Mouse (Mus musculus): ENCODE data around the gene Osm. TPM values are rescaled to one million over a fixed set of nuclear protein-coding genes. Genes with fewer than 3 reads are reported as not detected.

Osm gene
- total RNA-seq, 2 experiments from 2014 or later = not detected

DNA sequence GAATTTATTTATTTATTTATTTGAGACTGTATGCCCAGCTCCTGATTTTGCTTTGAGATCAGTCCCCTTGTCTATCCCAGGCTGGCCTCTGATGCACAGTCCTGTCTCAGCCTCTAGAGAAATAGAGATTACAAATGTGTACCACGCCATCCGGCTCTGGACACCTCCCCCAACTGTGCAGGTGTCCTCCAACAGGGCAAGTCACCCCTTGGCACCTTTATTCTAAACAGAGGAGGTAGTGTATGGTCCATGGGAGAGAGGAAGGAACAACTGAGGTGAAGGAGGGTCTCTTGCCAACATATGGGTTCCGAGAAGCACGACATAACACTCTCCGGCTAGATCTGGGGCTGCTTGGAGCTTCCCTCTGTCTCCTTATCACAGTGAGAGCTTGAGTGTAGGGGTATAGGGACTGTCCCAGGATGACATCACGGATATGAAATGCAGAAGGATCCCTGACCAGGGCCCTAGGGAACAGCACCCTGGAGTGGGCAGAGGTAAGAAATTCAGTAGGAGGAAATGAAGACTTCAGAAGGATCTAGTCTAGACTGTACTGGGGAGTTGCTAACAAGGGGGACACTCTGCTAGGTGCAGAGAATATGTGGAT lies 1.1 kb upstream of the Osm start:
- intact Hi-C loops (cut with DNase I) = no loop called here

DNA sequence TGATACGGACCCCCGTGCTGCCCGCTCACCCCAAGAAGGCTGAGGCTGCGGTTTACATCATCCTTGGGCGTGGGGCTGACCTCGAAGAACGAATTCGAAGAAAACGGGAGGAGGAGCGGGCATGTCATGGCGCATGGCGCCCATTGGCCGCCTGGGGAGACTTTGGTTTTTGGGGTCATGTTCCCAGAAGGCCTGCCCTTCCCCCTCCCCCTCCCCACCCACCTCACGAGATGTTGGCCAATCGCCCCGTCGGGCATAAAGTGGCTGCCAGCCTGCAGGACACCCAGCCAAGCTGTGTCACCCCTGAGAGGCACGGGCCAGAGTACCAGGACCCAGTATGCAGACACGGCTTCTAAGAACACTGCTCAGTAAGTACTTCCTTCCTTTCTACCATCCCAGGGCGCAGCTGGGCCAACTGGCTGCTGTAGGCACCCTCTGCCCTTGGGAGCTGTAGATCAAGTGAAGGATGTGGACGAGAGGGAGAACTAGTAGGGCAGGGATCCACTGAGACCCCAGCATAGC lies 387 bp downstream of the Osm start:
- intact Hi-C loops (cut with DNase I) = no loop called here
- no peak for DNase-seq (ENCODE audit: low spot score)

More for the DNA sequence above, 1.1 kb upstream of the Osm start:
- no peak for DNase-seq (ENCODE audit: low spot score)

DNA sequence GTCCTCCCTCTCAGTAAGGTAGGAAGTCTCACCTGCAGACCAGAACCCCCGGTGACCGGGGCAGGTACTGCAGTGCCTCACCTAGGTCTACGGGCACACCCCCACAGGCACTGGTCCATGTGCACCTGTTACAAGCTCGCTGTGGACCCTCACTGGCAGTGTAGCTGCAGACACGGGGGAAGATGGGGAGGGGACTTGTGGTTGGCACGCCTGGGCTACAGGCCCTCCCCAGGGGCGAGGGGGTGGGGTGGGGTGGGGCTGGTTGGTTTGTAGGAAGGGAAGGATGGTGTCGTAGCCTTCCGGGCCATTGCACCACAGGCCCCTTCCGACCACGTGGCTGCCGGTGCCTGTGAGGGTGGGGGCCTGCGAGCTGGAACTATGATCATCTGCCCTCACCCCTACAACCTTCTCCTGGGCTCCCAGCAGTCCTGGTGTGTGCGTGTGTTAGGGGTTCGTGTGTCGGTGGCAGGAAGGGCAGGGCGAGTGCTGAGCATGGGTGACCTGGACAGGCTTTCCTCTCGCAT lies 1.2 kb downstream of the Osm start:
- no peak for DNase-seq (ENCODE audit: low spot score)
- intact Hi-C loops (cut with DNase I) = no loop called here

DNA sequence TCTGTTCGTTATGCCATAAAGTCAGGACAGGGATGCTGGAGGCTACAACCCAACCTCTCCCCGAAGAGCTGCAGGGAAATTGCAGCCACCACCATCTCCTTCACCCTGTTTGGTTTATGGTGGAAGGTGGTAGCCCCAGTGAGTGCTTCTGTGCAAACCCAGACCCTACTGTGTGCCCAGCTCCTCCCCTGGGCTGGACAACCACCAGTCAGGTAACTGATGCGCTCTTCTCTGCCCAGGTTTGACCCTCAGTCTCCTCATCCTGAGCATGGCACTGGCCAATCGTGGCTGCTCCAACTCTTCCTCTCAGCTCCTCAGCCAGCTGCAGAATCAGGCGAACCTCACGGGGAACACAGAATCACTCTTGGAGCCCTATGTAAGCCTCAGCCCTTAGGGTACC lies 1.9 kb downstream of the Osm start:
- DNase-seq (ENCODE audit: low spot score) = no peak
- intact Hi-C loops (cut with DNase I) = no loop called here

DNA sequence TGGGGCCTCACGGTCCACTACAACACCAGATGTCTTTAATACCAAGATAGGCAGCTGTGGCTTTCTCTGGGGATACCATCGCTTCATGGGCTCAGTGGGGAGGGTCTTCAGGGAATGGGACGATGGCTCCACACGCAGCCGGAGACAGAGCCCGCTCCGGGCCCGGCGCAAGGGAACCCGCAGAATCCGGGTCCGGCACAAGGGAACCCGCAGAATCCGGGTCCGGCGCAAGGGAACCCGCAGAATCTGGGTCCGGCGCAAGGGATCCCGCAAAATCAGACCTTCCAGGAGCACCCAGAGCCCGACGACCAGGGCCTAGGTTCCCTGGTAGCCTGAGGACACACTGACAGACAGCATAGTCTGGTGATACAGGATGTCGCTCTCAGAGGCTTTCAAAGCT lies 3.5 kb downstream of the Osm start:
- intact Hi-C loops (cut with DNase I) = no loop called here
- DNase-seq (ENCODE audit: low spot score) = no peak

DNA sequence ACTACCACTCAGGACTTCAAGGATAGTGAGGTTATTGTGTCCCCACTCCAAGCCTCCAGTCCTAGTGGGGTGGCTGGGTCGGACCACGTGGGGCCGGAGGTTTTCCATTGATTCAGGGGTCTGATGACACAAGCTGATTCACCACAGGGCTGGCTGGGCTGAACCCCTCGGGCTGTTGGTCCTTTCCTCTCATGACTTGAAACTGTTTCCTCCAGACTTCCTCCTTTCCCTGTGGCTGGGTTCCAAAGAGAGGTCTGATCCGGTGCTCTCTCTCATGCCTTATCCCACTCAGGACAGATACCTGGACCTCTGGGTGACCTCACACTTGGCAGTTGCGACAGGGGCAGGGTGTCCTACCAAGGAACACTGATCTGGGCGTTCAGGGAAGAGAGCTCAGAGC lies 3.9 kb downstream of the Osm start:
- DNase-seq (ENCODE audit: low spot score) = no peak
- intact Hi-C loops (cut with DNase I) = no loop called here

DNA sequence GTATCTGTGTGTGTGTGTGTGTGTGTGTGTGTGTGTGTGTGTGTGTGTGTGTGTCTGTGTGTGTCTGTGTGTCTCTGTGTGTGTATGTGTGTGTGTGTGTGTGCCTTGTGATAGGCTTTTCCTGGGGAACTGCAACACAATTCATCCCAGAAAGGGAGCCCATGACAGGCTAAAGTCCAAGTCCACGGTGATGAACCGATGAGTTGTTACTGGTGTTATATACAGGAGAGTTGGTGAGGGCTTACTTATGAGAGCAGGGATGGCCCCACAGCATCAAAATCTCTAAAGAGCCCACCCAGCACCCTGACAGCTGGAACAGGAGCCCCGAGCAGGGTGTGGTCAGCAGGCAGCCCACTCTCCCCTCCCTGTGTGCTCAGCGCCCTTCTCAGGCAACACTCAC lies 5.0 kb downstream of the Osm start:
- DNase-seq (ENCODE audit: low spot score) = no peak
- intact Hi-C loops (cut with DNase I) = no loop called here

DNA sequence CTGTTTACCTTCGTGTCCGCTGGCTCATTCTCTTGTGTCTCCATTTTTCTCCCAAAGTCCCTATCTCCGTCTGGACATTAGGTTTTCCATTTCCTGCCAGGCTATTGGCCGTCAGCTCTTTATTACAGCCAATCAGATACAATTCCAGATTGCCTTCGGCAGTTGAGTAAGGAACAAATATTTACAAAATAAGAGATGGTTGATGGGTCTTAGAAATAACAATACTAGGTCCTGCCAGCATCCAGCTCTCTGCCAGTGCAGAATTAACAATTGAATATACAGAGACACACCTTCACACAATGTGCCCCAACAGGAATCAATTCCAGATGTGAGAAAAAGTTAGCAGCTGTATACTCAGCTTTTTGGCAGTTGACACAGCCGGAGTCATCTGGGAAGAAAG lies 9.9 kb downstream of the Osm start:
- no peak for DNase-seq (ENCODE audit: low spot score)
- intact Hi-C loops (cut with DNase I) = no loop called here

DNA sequence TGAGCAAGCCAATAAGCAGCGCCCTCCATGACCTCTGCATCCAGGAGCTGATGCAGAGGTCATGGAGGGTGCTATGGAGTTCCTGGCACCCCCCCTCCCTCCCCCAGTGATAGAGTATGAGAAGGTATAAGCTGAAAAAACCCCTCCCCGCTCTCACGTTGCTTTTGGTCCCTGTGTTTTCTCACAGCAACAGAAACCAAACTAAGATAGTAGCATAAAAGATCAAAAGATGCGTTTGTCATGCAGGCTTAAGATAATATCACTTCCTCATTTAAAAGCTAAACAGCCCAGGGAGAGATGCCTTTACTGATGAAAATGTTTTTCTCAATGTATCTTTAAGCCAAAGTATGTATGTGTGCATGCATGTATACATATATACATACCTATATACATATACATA lies 10.4 kb downstream of the Osm start:
- intact Hi-C loops (cut with DNase I) = no loop called here
- no peak for DNase-seq (ENCODE audit: low spot score)

DNA sequence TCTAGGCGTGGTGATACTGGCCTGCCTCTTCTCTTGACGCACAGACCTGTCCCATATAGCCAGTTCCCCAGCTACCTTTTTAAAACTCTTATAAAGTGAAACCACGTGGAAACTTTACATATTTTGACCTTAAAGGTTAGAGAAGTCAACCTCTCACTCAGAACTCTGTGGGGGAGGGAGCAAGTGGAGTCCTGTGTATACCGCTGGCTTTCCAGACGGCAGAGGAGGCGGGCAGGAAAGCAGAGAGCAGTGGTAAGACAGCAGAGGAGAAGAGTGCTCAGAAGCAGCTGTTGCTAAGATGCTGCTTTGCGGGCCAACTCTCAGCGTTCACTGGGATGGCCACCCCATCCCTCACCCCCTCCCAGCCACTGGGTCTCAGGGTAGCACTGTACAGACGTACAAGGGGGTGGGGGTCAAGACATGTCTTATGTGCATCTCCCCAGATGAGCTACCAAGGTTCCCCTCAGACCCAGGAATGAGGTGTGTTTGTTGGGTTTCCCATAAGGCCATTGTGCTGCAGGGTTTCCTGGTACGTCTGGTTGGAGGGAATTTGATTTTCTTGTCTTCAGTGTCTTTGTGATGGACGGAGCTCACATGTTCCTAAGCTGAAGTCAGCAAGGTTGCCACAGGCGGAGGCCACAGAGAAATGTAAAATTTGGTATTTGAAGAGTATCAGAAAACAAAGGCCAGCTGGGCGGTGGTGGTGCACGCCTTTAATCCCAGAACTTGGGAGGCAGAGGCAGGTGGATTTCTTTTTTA lies 11.2 kb downstream of the Osm start:
- intact Hi-C loops (cut with DNase I) = no loop called here
- DNase-seq (ENCODE audit: low spot score) = no peak

DNA sequence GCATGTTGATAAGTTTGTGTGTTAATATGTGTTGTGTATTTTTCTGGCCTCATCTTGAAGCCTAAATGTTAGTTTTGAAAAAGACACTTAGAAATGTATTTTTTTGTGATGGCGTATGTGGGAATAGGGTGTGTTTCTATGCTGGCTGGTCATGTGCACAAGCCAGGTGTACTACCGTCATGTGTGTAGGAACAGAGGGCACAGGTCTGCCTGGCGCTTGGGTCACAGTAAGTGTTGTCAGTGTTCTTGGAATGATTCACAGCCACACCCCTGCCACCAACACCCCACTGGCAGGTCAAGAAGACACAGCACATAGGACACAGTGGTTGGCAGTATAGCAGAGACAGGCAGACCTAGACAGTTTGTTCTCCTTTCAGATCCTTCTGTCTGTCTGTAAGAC lies 12.9 kb downstream of the Osm start:
- intact Hi-C loops (cut with DNase I) = no loop called here

DNA sequence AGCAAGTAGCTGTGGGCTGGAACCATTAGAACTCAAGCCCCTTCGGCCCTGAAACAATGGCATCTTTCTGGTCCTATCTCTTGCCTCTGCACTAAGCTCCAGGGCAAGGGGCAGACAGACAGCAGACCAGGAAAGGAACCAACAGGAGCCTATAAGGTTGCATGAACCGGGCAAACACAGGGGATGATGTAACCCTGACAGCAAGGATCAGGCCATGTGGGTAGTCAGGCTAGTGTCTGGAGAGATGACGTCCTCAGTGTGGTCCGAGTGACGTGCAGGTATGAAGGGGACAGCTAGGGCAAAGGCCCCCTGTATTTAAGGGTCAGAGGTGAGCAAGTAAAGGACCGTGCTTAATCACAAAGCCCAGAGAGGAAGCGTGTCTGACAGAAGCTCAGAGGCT lies 14.1 kb downstream of the Osm start:
- no peak for DNase-seq (ENCODE audit: low spot score)
- intact Hi-C loops (cut with DNase I) = no loop called here

More for the DNA sequence above, 12.9 kb downstream of the Osm start:
- no peak for DNase-seq (ENCODE audit: low spot score)

DNA sequence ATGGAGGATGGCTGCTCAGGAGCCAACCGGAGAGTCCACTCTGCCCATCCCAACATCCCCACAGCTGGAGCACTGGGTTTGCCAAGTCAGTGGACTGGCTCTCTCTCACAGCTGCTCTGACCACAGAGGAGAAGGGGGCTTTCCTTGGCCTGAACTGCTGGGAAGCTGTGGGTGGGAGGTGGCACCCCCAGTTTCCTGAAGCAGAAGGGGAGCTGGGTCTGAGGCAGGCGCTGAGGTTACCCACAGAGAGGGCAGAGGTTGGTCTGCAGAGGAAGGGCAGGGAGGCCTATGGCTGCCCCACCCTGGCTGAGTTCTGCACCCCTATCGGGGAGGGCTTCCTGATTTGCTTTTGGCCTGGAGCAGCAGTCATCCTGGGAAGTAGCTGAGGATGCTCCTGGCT lies 15.2 kb downstream of the Osm start:
- intact Hi-C loops (cut with DNase I) = no loop called here
- no peak for DNase-seq (ENCODE audit: low spot score)

DNA sequence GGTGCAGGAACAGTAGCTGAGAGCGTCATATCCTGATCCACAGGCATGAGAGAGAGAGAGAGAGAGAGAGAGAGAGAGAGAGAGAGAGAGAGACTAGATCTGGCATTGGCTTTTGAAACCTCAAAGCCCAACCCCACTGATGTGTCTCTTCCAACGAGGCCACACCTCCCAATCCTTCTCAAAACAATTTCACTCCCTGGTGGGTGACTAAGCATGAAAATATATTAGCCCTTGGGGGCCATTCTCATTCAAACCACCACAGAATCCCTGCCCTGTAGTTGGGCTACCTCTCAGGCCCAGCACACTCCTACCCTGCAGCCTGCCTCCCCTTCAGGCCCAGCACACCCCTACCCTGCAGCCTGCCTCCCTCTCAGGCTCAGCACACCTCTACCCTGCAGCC lies 16.7 kb downstream of the Osm start:
- DNase-seq (ENCODE audit: low spot score) = no peak
- intact Hi-C loops (cut with DNase I) = no loop called here

DNA sequence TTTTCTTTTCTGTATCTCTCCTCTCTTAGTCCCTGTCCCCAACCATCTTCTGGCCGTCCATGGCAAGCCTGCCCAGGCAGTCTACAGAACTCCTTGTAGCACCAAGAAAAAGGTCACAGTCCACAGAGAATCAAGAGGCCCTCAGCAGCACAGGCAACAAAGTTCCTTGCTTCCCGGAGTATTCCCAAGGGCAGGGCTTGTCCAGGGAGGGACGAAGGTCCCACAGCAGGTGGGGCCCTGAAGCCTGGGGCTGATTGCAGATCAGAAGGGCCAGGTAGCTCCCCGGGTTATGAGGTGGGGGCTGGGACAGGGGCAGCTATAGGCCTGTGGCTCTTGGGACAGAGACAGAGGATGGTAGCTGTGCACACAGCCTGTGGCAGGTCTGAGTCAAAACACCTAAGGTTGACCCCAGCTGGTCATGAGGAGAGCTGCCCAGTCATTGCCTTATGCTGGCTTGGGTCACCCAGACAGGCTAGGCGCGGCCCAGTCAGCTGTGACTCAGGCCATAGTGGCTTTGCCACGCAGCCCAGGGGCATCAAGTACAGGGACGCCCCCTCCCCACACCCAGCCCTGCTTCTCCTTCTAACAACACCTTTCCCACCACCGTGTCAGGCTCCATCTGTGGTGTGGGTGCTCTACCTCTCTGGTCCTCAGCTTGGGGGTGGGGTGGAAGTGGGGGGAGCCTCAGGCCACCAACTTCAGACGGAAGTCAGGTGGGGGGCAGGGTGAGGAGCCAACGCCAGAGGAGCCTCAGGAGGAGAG lies 20.8 kb downstream of the Osm start, which contains the start of gene Lif:
Gene Lif (plus strand): TSS at position 712 of the 762 bp plus-strand sequence.
- intact Hi-C loops (cut with DNase I) = loop anchor here (5.0 kb wide), 1 partner anchor 70 kb away; no protein-coding TSS in a partner anchor
- no peak for DNase-seq (ENCODE audit: low spot score)

DNA sequence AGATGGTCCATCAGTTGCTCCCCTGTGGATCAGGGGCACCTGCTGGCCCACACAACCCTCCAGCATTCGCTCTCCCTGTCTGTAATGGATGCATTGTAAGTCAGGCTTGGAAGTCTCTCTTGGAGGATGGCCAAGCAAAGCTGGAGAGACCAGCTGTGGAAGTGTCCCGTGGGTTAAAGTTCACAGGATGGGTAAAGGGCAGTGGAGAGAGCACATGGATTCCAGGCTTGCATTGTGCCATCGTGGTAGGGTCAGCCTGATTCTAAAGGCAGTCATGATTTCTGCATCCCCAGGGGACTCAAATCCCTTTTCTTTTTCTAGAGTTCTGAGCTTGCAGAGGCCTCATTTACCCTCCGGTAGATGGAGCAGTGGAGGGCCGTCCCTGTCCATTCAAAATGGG lies 21.5 kb downstream of the Osm start:
- intact Hi-C loops (cut with DNase I) = loop anchor here (1.0 to 5.0 kb wide), 3 partner anchors 70 to 165 kb away; partner anchors contain the start of gene Rnf215
- no peak for DNase-seq (ENCODE audit: low spot score)

DNA sequence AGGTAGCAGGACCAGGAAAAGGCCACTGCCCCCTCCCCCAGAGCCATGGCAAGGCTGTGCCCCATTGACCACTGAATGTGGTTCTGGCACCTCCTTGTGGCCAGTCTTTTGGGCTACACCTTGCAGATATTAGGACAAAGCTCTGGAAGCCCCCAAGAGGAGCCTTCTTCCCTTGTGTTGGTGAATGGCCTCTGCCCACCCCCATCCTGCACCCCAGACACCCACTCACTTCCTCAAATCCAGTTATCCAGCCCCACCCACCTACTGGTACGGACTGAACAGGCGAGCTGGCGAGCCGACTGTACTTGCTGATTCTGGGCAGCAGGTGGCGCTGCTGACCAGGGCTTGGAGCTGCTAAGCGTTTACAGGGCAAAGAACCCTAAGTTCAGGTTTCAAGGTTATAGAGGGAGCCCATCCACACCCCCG lies 22.4 kb downstream of the Osm start:
- DNase-seq (ENCODE audit: low spot score) = peak; percentile 62
- intact Hi-C loops (cut with DNase I) = loop anchor here (1.0 to 5.0 kb wide), 4 partner anchors 38 to 164 kb away; partner anchors contain the start of gene Rnf215

DNA sequence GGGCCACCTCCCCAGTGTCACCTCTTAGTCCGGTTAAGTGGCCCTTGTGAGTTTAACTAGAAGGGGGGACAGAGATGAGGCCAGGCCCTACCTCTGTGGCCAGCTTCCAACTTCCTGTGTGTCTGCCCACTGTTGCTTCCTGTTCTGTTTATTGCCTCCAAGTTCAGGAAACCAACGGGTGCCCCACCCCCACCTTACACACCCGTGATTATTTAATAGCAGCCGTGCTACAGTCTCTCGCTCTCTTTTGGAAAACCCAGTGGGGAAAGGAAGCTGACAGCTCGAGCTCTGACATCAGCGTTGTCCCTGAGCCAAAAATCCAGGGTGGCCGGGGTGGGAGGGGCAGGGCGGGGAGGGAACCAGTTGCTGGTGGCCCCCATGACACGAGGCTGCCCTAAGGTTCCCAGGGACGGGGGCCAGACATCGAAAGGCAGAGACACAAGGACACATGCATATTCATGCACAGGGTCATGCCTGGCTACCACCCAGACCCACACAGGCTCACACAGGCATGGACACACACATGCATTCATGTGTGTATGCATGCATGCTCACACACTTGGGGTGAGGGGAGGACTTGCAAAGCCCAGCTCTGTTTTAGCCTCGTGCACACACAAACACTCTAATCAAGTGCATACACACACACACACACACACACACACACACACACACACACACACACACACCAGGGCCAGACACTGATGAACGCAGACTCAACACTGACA lies 24.4 kb downstream of the Osm start:
- intact Hi-C loops (cut with DNase I) = no loop called here
- DNase-seq (ENCODE audit: low spot score) = no peak

DNA sequence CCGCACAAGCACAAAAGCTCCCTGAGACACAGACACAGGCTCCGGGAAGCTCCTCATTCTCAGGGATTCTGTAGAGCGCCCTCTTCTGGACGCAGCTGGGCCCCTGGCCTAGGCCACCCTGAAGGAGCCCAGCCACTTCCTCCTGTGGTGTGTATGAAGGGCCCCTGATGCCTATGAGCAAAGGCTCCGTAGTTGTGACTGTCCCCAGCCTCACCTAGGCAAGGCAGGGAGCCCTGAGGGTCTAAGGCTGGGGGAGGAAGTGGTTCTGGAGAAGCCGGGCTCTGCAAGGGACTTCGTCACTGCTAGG lies 24.9 kb downstream of the Osm start:
- intact Hi-C loops (cut with DNase I) = no loop called here
- DNase-seq (ENCODE audit: low spot score) = no peak

DNA sequence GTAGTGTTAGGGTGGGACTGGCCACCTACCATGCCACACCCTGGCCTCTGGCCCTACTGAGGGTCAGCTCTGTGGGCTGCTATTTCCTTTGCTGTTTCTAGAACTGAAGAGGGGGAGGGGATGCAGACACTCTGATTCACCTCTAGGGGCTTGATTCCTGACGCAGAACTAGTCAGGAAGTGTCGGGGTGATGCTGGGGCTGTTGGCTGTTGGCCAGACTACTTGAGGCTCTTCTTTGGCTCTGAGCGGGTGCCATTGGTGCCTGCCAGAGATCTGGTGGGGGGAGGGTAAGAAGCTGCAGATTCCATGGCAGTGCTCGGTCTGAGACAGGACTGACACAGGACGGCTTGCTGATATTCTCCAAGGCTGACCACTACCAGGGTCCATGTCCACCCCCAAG lies 25.7 kb downstream of the Osm start:
- no peak for DNase-seq (ENCODE audit: low spot score)
- intact Hi-C loops (cut with DNase I) = no loop called here
